Mouse (Mus musculus): ENCODE results near the gene Mblac2. TPM values are rescaled to one million over a fixed set of nuclear protein-coding genes. Genes with fewer than 3 reads are reported as not detected.

Gene Mblac2
- total RNA-seq, 2 experiments from 2014 or later, result 22.7 to 24.6 TPM

- DNase-seq (ENCODE audit: low spot score in 2 of 2), result no peak
- intact Hi-C loops (cut with DNase I), result no loop called here
These were observed 18.0 kb downstream of the Mblac2 start for GRCm38 (mm10) chr13:81729102-81729501.

- no peak for DNase-seq (ENCODE audit: low spot score in 2 of 2)
- intact Hi-C loops (cut with DNase I), result no loop called here
These were observed 19.2 kb downstream of the Mblac2 start for GRCm38 (mm10) chr13:81730362-81730761.

GRCm38 (mm10) chr13:81736606-81737005 lies 25.5 kb downstream of the Mblac2 start:
- no peak for DNase-seq (ENCODE audit: low spot score in 2 of 2)
- intact Hi-C loops (cut with DNase I), result no loop called here

GRCm38 (mm10) chr13:81740898-81741297 lies 29.8 kb downstream of the Mblac2 start:
- no peak for DNase-seq (ENCODE audit: low spot score in 2 of 2)
- intact Hi-C loops (cut with DNase I), result no loop called here

- intact Hi-C loops (cut with DNase I), result no loop called here
- no peak for DNase-seq (ENCODE audit: low spot score in 2 of 2)
These were observed 32.4 kb downstream of the Mblac2 start for GRCm38 (mm10) chr13:81743391-81744091.

GRCm38 (mm10) chr13:81744092-81744396 lies 32.9 kb downstream of the Mblac2 start:
- intact Hi-C loops (cut with DNase I), result no loop called here
- no peak for DNase-seq (ENCODE audit: low spot score in 2 of 2)

GRCm38 (mm10) chr13:81754878-81755277 lies 43.7 kb downstream of the Mblac2 start:
- intact Hi-C loops (cut with DNase I), result loop anchor here (10.0 kb wide), 1 partner anchor 890 kb away; no protein-coding TSS in a partner anchor
- DNase-seq (ENCODE audit: low spot score in 2 of 2), result no peak

- DNase-seq (ENCODE audit: low spot score in 2 of 2), result no peak
These were observed 44.2 kb downstream of the Mblac2 start for GRCm38 (mm10) chr13:81755324-81755723.

GRCm38 (mm10) chr13:81757058-81757660 lies 46.0 kb downstream of the Mblac2 start:
- intact Hi-C loops (cut with DNase I), result loop anchor here (10.0 kb wide), 1 partner anchor 892 kb away; no protein-coding TSS in a partner anchor
- no peak for DNase-seq (ENCODE audit: low spot score in 2 of 2)

More at GRCm38 (mm10) chr13:81755324-81755723, 44.2 kb downstream of the Mblac2 start:
- intact Hi-C loops (cut with DNase I), result loop anchor here (10.0 kb wide), 1 partner anchor 891 kb away; no protein-coding TSS in a partner anchor

GRCm38 (mm10) chr13:81760379-81760778 lies 49.2 kb downstream of the Mblac2 start:
- peak; percentile 33 to 60 for DNase-seq (ENCODE audit: low spot score in 2 of 2)
- intact Hi-C loops (cut with DNase I), result loop anchor here (1.0 to 5.0 kb wide), 3 partner anchors 103 to 321 kb away; partner anchors contain the start of gene Lysmd3

GRCm38 (mm10) chr13:81761566-81762186 lies 50.5 kb downstream of the Mblac2 start:
- intact Hi-C loops (cut with DNase I), result loop anchor here (1.0 to 5.0 kb wide), 3 partner anchors 50 to 119 kb away; partner anchors contain the start of genes Lysmd3, Mblac2 and Polr3g
- peak; percentile 56 to 84 for DNase-seq (ENCODE audit: low spot score in 2 of 2)

GRCm38 (mm10) chr13:81764173-81764572 lies 53.0 kb downstream of the Mblac2 start:
- intact Hi-C loops (cut with DNase I), result loop anchor here (5.0 kb wide), 2 partner anchors 107 to 122 kb away; partner anchors contain the start of gene Lysmd3
- no peak for DNase-seq (ENCODE audit: low spot score in 2 of 2)

GRCm38 (mm10) chr13:81767038-81767659 lies 56.0 kb downstream of the Mblac2 start:
- DNase-seq (ENCODE audit: low spot score in 2 of 2), result peak; percentile 85 to 93
- intact Hi-C loops (cut with DNase I), result no loop called here

GRCm38 (mm10) chr13:81776217-81776616 lies 65.1 kb downstream of the Mblac2 start:
- DNase-seq (ENCODE audit: low spot score in 2 of 2), result no peak
- intact Hi-C loops (cut with DNase I), result no loop called here

- DNase-seq (ENCODE audit: low spot score in 2 of 2), result no peak
- intact Hi-C loops (cut with DNase I), result loop anchor here (5.0 to 10.0 kb wide), 6 partner anchors 515 to 1935 kb away; no protein-coding TSS in a partner anchor
These were observed 71.3 kb downstream of the Mblac2 start for GRCm38 (mm10) chr13:81782475-81782874.

- peak; percentile 91 to 98 for DNase-seq (ENCODE audit: low spot score in 2 of 2)
- intact Hi-C loops (cut with DNase I), result loop anchor here (1.0 to 10.0 kb wide), 7 partner anchors 126 to 1934 kb away; partner anchors contain the start of gene Lysmd3
These were observed 71.8 kb downstream of the Mblac2 start, which contains the start of gene Cetn3 for GRCm38 (mm10) chr13:81782971-81783404. Gene Cetn3 (plus strand): TSS chr13:81783077.

- intact Hi-C loops (cut with DNase I), result loop anchor here (1.0 to 10.0 kb wide), 7 partner anchors 126 to 1934 kb away; partner anchors contain the start of gene Lysmd3
These were observed 72.5 kb downstream of the Mblac2 start for GRCm38 (mm10) chr13:81783405-81784342.

GRCm38 (mm10) chr13:81785766-81786480 lies 74.8 kb downstream of the Mblac2 start:
- DNase-seq (ENCODE audit: low spot score in 2 of 2), result peak; percentile 37 to 50
- intact Hi-C loops (cut with DNase I), result loop anchor here (5.0 to 10.0 kb wide), 3 partner anchors 156 to 1869 kb away; no protein-coding TSS in a partner anchor

More at GRCm38 (mm10) chr13:81783405-81784342, 72.5 kb downstream of the Mblac2 start:
- DNase-seq (ENCODE audit: low spot score in 2 of 2), result peak; percentile 95 to 98

All from left cerebral cortex, postnatal 25 days (tissue).